In the genomic region with DNA sequence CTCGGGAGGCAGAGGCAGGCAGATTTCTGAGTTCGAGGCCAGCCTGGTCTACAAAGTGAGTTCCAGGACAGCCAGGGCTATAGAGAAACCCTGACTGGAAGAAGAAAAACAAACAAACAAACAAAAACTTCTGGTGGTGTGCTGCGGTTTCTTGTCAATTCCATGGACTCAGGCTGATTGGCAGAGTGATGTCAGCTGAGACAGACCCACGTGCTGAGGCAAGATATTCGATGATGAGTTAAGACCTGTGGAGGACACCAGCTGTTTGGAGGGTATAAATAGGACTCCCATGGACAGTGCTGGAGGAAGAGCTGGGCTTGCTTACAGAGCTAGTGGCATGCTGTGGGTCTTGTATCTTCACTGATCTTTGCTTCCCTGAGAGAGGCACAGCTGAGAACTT, we compare ENCODE assay signal across 7 mouse cellular contexts. TPM values are rescaled to one million over a fixed set of nuclear protein-coding genes. Genes with fewer than 3 reads are reported as not detected.
DNase-seq lines count a peak whose midpoint lies in the region; ATAC-seq and TF ChIP-seq lines count a peak whose summit lies in the region.
"Not testable (repeated sequence)": the region's sequence is repeated elsewhere in the genome, so short reads cannot be mapped to it uniquely, and the experiment has no call there.

A gene (plus strand): TSS at position 301 of the 400 bp plus-strand sequence.

- H3K9me3 ChIP-seq in forebrain, embryonic 13.5 days (replicated peaks); heart, embryonic 13.5 days; hindbrain, embryonic 16.5 days (ENCODE audit: control insufficient read depth, low read length); liver, embryonic 13.5 days (replicated peaks); midbrain, embryonic 16.5 days (replicated peaks; ENCODE audit: control insufficient read depth, low read length, poor library complexity, severe bottlenecking): not testable (repeated sequence)

- not testable (repeated sequence) for H3K9ac ChIP-seq in forebrain, embryonic 13.5 days; heart, embryonic 13.5 days; hindbrain, embryonic 16.5 days (ENCODE audit: low read depth, low read length); liver, embryonic 13.5 days; midbrain, embryonic 16.5 days (ENCODE audit: low read depth, low read length)

- not testable (repeated sequence) for H3K4me1 ChIP-seq in bone marrow macrophage, adult 2 months (ENCODE audit: control insufficient read depth, insufficient read depth, low read length); forebrain, embryonic 13.5 days; heart, embryonic 13.5 days; hindbrain, embryonic 16.5 days (ENCODE audit: control insufficient read depth, insufficient read depth, low read depth, low read length); midbrain, embryonic 16.5 days (ENCODE audit: control insufficient read depth, insufficient read depth, low read length)
- peaks cover 15% of the 10 kb centered on the region for H3K4me1 ChIP-seq in liver, embryonic 13.5 days (replicated peaks)

- not testable (repeated sequence) for H3K4me3 ChIP-seq in bone marrow macrophage, adult 2 months (ENCODE audit: insufficient read depth, low read length); forebrain, embryonic 13.5 days; heart, embryonic 13.5 days; hindbrain, embryonic 16.5 days (ENCODE audit: low read length); liver, embryonic 13.5 days (replicated peaks); midbrain, embryonic 16.5 days (ENCODE audit: low read depth, low read length)

- ATAC-seq in forebrain, embryonic 13.5 days; heart, embryonic 13.5 days (ENCODE audit: extremely low read depth, insufficient number of reproducible peaks, low FRiP score, low TSS enrichment); hindbrain, embryonic 16.5 days; liver, embryonic 13.5 days (ENCODE audit: low read depth); midbrain, embryonic 16.5 days: not testable (repeated sequence)

- H3K27ac ChIP-seq in bone marrow macrophage, adult 2 months (ENCODE audit: insufficient read depth, low read depth, low read length); forebrain, embryonic 13.5 days; heart, embryonic 13.5 days (replicated peaks); hindbrain, embryonic 16.5 days (ENCODE audit: low read depth, low read length); liver, embryonic 13.5 days; midbrain, embryonic 16.5 days (ENCODE audit: low read length): not testable (repeated sequence)

- TF ChIP-seq CTCF in bone marrow macrophage, adult 2 months (IDR thresholded peaks at IDR 0.05; ENCODE audit: low read depth, low read length) = not testable (repeated sequence)

- TF ChIP-seq POLR2A in bone marrow macrophage, adult 2 months (IDR thresholded peaks at IDR 0.05; ENCODE audit: borderline replicate concordance, low read depth, low read length) = not testable (repeated sequence)

- DNase-seq in layer of hippocampus, postnatal 36 days; liver, embryonic 13.5 days: not testable (repeated sequence)

- H3K36me3 ChIP-seq in forebrain, embryonic 13.5 days (ENCODE audit: poor library complexity, severe bottlenecking); heart, embryonic 13.5 days; hindbrain, embryonic 16.5 days (ENCODE audit: control insufficient read depth, insufficient read depth, low read length); liver, embryonic 13.5 days; midbrain, embryonic 16.5 days (ENCODE audit: control insufficient read depth, insufficient read depth, low read length): not testable (repeated sequence)

- WGBS in forebrain, embryonic 13.5 days = 88% methylated on average over 5 of the region's 5 CpGs
- 67% methylated on average over 5 of the region's 5 CpGs for WGBS in heart, embryonic 13.5 days
- 90% methylated on average over 5 of the region's 5 CpGs for WGBS in hindbrain, embryonic 16.5 days
- WGBS in liver, embryonic 13.5 days (ENCODE audit: insufficient replicate concordance) = 73% methylated on average over 5 of the region's 5 CpGs
- 91% methylated on average over 5 of the region's 5 CpGs for WGBS in midbrain, embryonic 16.5 days

- H3K4me2 ChIP-seq in forebrain, embryonic 13.5 days; heart, embryonic 13.5 days; hindbrain, embryonic 16.5 days (ENCODE audit: low read length); liver, embryonic 13.5 days; midbrain, embryonic 16.5 days (ENCODE audit: low read length): not testable (repeated sequence)

- H3K27me3 ChIP-seq in forebrain, embryonic 13.5 days; heart, embryonic 13.5 days (replicated peaks); hindbrain, embryonic 16.5 days (replicated peaks; ENCODE audit: control insufficient read depth, insufficient read depth, low read length); liver, embryonic 13.5 days; midbrain, embryonic 16.5 days (ENCODE audit: control insufficient read depth, insufficient read depth, low read depth, low read length): not testable (repeated sequence)

RNA-seq across cellular contexts. Expression of the gene that starts here (rescaled TPM):
- polyA plus RNA-seq in bone marrow macrophage, adult 2 months (2012; ENCODE audit: insufficient read depth, insufficient read length, missing spikeins) = 44.3 and 50.2 TPM in 2 replicates
- polyA plus RNA-seq in forebrain, embryonic 13.5 days (2015; fragmentation: Nextera tagmentation; extraction: Ambion mirVana) = 26.9 and 27.0 TPM in 2 replicates
- 18.4 and 24.1 TPM in 2 replicates for polyA plus RNA-seq in heart, embryonic 13.5 days (2015; fragmentation: Nextera tagmentation; extraction: Ambion mirVana)
- 14.9 and 16.7 TPM in 2 replicates for polyA plus RNA-seq in hindbrain, embryonic 16.5 days (2015; fragmentation: Nextera tagmentation; extraction: Ambion mirVana)
- 10 to 100 TPM; 30.6 to 31.2 TPM for total RNA-seq in layer of hippocampus, postnatal 36 days (2021)
- polyA plus RNA-seq in liver, embryonic 13.5 days (2015; fragmentation: Nextera tagmentation; extraction: Ambion mirVana) = 12.4 and 14.4 TPM in 2 replicates
- polyA plus RNA-seq in midbrain, embryonic 16.5 days (2015; fragmentation: Nextera tagmentation; extraction: Ambion mirVana) = 15.2 and 17.3 TPM in 2 replicates
